Mouse (Mus musculus) brain, adult 2 months (tissue): ENCODE measurements around the gene Actr10.

Experiments used
- DNase-seq: peaks from one replicate; pipeline ENCODE4 v3.0.0; 2011; ENCODE audit warnings: low read depth, low spot score

Gene Actr10

GRCm38 (mm10) chr12:70967581-70967980 lies 29.9 kb downstream of the Actr10 start:
- peak; percentile 27 for DNase-seq

- peak; percentile 91 for DNase-seq
Measured at GRCm38 (mm10) chr12:70968141-70968790, 30.6 kb downstream of the Actr10 start.

- peak; percentile 95 for DNase-seq
Measured at GRCm38 (mm10) chr12:70968791-70969307, 31.2 kb downstream of the Actr10 start.

- DNase-seq = peak; percentile 94
Measured at GRCm38 (mm10) chr12:70969485-70970184, 32.0 kb downstream of the Actr10 start.

- no peak for DNase-seq
Measured at GRCm38 (mm10) chr12:70973831-70974230, 36.2 kb downstream of the Actr10 start.

DNA sequence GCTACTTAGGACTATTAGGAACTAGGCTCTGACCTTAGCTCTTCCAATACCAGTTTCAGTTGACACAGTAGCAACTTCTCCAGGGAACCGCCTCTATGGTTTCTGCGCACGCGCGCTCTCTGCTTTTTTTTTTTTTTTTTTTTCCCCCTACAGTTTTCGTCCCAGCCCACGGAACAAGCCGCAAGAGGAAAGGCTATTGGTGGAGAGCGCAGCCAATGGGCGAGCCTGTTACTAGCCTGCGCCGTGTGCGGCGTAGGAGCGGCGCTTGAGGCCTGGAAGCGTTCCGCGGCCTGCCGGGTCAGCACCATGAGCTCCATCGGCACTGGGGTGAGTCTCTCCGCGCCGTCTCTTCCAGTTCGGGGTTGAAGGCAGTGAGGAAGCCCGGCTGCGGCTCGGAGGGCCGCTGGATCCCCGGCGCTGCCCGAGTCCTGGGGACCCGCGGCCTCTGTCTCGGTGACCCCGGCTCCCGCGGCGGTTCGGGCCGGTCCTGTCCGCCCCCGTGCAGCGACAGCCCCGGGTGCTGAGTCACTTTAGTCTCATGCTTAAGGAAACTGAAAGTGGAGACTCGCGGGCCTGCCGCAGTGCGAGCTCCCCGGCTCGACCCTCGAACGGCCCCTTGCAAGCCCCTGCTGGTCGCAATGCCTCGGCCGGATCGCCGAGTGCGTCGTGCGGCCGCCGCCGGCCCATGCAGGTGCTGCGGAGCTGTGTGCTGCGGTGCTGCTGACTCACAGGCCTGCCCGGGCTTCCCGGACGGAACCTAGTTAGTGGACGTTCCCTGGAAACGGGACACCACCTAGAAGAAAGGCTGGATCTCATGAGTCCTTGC lies 37.0 kb downstream of the Actr10 start, which contains the start of gene Psma3:
Gene Psma3, plus strand, starts transcription at position 181 of the 826 bp plus-strand sequence.
- peak; percentile 99 for DNase-seq

- no peak for DNase-seq
Measured at GRCm38 (mm10) chr12:70975406-70975805, 37.7 kb downstream of the Actr10 start.

- DNase-seq = no peak
Measured at GRCm38 (mm10) chr12:70975891-70976290, 38.2 kb downstream of the Actr10 start.

DNA sequence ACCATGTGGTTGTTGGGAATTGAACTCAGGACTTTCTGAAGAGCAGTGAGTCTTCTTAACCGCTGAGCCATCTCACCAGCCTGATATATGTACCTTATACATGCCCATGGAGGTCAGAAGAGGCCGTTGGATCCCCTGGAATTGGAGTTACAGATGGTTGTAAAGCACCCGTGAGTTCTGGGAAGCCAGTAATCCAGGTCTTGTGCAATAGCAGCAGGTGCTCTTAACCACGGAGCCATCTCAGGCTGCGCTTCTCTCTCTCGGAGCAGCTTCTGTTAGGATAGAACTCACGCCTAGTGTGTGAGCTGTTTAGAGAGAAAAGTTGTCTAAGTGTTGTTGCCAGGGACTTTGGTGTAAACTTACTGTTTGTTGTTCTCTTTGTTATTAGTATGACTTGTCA lies 40.7 kb downstream of the Actr10 start:
- no peak for DNase-seq

GRCm38 (mm10) chr12:70984855-70985550 lies 47.3 kb downstream of the Actr10 start:
- no peak for DNase-seq

DNA sequence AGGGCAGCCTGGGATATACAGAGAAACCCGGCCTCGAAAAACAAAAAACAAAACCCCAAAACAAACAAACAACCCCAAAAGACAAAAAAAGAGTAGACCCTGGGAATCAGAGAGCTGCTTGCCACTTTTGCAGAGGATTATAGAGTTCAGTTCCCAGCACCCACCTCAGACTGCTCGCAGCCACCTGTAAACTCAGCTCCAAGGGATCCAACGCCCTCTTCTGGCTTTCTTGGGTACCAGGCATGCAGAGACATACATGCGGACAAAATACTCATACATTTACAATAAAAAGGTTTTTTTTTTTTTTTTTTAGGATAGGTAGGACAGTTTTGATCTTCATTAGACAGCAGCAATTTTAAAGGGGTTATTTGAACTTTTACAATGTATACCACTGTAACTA lies 59.6 kb downstream of the Actr10 start:
- no peak for DNase-seq

- DNase-seq = peak; percentile 64
Measured at GRCm38 (mm10) chr12:70999423-70999903, 61.8 kb downstream of the Actr10 start.

DNA sequence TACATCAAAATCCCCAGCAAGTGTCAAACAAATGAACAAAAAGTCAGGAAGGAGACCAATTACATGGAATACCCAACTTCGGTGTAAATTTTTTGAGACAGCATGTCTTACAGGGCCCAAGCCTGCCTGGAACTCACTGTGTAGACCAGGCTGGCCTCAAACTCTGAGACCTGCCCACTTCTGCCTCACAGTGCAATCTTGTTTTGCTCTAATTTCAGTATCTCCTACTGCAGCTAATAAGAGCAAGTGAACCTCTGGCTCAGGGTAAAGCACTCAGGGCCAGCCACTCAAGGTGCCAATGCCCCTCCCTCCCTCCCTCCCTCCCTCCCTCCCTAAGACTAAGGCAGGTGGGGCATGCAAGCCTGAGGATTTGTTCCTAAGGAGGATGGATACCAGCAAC lies 62.7 kb downstream of the Actr10 start:
- no peak for DNase-seq

- no peak for DNase-seq
Measured at GRCm38 (mm10) chr12:71001456-71001855, 63.8 kb downstream of the Actr10 start.

DNA sequence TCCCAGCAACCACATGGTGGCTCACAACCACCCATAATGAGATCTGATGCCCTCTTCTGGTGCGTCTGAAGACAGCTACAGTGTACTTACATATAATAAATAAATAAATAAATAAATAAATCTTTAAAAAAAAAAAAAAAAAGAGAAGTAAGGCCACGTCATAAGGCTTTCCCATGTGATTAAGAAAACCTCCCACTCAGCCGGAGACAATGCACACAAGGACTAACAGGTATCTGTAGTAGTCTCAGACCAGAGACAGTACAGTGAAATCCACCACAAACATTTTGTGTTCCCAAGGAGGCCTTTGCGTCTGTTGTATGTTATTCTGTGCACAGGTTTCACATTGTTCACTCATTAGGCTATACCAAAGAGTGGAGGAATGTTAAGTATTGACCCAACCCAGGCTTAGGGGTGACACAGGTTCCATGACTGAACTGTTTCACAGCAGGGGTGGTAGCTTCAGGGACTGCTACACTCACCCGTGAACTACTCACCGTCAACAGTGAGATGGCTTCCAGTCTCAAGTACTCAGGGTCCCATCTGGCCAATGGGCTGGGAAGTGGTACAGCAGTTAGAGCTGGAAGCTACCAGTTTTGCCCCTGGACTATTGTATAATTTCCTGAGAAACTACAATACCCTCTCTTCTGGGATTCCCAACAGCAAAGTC lies 66.2 kb downstream of the Actr10 start:
- no peak for DNase-seq

DNA sequence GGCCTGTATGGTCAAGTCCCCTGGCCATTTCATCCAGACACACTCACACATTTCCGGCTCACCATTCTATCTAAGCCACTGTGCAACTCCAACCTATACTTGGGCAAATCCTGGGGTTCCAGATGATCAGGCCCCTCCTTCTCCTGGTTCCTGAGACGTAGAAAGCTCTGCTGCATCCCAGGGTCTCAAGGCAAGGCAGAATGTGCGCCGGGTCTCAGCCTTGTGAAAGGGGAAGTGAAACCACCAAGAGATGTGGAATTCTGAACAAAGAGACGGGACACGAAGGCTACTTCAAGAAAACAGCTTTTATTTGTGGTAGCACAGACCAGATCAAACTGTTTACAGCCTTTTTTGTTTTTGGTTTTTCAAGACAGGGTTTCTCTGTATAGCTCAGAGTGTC lies 68.5 kb downstream of the Actr10 start:
- no peak for DNase-seq

DNA sequence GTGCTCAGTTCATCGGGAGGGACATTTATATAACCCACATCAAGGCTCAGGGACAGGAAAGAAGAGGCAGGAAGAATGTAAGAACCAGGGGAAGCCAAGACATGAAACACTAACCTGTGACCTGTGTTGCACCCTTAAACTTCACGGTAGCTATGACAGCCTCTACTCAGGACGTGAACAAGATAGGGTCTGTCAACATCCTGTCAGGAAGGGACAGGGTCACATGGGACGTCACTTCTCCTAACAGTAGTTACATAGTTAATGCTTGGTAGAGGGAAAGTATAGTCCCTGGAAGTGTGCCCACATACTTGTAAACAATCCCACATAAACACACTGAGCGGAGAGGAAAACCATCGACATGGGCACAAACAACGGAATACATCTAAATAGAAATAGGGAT lies 69.2 kb downstream of the Actr10 start:
- DNase-seq = no peak

GRCm38 (mm10) chr12:71009769-71010168 lies 72.1 kb downstream of the Actr10 start:
- peak; percentile 61 for DNase-seq
